Mouse (Mus musculus) CD4-positive, CD25-positive, alpha-beta regulatory T cell, adult 2 months (primary cell): Measurements from ENCODE around the gene Prr36.

Source experiments
- DNase-seq: peaks from one replicate; pipeline ENCODE4 v3.0.0-alpha.2; 2012; ENCODE audit warnings: low read depth, low spot score

Gene Prr36

GRCm38 (mm10) chr8:4205246-4206123, 11.8 kb downstream of the Prr36 start:
- DNase-seq: no peak

DNA sequence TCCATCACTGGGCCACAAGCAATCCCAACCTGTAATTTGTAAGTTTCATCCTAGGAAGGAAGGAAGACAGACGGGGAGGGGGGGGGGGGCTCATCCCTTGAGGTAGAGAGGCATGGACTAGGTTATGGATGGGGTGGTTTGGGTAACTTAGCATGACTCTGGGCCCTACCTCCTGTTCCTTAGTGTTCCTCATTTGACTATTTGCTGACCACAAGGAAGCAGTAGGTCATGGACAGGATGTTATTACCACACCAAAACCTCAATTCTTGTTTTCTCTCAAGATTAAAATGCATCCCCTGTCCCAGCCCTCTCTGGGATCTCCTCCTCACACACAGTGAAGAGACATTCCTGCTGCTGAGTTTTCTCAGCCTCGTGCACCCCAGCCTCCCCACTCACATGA, 15.9 kb downstream of the Prr36 start:
- DNase-seq: no peak

DNA sequence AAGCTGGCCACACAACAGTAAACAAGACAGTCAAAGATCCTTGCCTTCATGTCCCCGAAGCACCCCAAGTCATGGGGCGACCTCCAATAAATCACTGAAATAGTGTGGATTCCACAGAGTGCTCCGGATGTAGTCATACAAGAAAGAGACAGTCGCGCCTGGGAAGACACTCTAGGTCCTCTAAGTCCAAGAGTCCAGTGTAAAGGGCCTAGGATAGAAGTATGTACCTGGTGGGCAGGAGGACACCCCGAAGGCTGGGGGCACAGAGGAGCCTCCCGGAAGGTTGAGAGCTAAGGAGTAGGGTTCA, 23.7 kb downstream of the Prr36 start:
- no peak for DNase-seq

- DNase-seq: peak; percentile 89
Observed at GRCm38 (mm10) chr8:4192807-4193587, 24.3 kb downstream of the Prr36 start.

DNA sequence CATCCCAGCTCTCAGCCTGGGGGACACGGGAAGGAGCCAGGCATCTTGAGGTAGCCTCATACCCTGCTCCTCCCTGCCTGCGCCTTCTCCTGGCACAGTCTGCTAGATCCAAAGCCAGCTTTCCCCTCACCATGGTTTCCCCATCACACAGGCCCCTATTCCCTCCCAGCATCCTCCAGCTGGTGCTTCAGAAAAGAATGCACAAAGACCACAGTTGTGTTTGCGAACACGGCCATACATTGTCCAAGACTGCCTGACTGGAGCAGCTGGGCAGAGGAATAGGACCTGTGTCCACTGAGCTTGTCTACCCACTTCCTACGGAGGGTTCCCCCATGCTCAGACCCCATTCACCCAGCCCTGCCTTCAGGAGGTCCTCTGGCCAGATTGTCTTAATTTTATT, 25.0 kb downstream of the Prr36 start:
- DNase-seq: no peak

DNA sequence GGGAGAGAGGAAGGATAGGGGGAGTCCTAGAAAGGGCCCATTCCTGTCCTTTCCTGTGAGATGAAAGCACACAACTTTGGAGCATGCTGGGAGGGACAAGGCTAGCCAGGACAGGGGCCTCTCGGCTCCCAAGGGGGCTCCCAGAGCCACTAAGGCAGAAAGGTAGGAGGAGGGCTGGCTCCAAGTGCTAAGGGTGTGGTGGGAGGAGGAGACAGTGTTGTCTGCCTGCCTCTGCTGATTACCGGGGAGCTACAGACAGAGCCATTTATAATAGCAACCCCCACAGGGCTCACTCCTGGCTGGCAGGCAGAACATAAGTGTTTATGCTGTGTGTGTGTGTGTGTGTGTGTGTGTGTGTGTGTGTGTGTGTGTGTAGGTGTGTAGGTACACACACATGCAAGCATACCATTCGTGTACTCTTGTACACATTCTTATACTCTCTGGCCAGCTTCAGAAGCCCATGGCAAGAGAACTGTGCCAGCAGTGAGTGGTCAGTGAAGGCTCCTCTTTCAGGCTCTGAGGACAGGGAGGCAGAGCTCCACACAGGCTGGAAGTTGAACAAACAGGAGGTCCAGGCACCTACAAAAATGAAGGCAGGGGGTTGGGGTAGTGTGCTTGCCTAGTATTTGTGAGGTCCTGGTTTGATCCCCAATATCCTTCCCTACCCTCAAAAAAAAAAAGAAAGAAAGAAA, 28.1 kb downstream of the Prr36 start:
- no peak for DNase-seq

GRCm38 (mm10) chr8:4188605-4189004, 28.7 kb downstream of the Prr36 start:
- no peak for DNase-seq

DNA sequence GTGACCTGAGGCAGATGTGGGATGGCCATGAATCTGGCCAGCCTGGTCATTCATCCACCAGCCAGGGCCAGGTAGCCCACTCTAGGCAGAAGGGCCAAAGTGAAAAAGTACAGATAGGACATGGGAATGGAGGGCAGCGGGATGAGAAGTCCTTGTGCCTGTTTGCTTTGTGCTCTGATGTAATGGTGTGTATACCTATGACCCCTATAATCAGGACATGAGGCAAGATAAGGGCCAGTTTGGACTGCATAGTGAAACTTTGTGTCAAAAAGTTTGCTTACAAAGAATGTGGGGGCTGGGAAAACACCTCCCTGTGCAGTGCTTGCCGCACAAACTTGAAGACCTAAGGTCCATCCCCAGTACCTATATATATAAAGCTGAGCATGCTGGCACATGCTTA, 31.1 kb downstream of the Prr36 start:
- DNase-seq: no peak

DNA sequence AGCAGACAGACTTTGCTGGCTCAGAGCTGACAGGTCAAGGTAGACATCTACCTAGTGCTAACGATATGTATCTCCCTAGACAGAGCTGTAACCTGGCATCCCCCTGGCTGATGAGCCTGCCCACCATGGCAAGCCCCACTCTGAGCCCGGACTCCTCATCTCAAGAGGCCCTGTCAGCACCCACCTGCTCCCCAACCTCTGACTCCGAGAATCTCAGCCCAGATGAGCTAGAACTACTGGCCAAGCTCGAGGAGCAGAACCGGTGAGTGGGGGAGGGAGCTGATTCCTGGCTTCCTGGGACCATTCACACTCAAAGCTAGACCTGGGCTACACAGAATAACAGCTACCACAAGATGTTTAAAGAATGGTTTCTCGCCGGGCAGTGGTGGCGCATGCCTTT, 33.9 kb downstream of the Prr36 start:
- no peak for DNase-seq

GRCm38 (mm10) chr8:4174018-4174417, 43.2 kb downstream of the Prr36 start:
- DNase-seq: no peak

- DNase-seq: no peak
Observed at GRCm38 (mm10) chr8:4172486-4172885, 44.8 kb downstream of the Prr36 start.

- DNase-seq: no peak
Observed at GRCm38 (mm10) chr8:4167918-4168317, 49.3 kb downstream of the Prr36 start.

DNA sequence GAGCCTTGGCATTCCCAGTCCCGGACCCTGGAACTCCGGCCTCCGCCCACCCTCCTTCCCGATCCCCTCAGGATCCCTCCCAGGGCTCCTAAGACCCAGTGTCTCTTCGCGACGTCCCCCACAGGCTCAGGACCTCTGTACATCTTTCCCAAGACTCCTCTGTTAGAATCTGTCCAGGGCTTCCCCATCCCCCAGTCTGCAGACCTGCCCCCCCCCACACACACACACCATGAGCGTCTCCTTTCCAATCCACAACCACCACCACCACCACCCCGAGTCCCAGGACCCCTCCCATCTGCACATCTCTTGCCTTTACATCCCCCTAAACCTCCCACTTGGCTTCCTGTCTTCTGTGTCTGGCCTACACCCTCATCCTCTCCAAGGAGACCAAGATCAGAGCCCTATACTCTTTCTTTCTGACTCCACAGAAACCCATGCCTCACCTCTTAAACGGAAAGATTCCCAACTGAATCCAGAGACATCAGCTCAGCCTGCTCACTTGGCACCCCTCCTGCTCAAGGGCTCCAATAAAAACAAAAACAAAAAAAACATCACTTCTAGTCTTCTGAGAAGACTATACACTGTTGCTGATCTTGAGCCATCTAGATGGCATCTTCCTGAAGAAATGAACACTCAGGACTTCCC, 50.3 kb downstream of the Prr36 start:
- DNase-seq: no peak

DNA sequence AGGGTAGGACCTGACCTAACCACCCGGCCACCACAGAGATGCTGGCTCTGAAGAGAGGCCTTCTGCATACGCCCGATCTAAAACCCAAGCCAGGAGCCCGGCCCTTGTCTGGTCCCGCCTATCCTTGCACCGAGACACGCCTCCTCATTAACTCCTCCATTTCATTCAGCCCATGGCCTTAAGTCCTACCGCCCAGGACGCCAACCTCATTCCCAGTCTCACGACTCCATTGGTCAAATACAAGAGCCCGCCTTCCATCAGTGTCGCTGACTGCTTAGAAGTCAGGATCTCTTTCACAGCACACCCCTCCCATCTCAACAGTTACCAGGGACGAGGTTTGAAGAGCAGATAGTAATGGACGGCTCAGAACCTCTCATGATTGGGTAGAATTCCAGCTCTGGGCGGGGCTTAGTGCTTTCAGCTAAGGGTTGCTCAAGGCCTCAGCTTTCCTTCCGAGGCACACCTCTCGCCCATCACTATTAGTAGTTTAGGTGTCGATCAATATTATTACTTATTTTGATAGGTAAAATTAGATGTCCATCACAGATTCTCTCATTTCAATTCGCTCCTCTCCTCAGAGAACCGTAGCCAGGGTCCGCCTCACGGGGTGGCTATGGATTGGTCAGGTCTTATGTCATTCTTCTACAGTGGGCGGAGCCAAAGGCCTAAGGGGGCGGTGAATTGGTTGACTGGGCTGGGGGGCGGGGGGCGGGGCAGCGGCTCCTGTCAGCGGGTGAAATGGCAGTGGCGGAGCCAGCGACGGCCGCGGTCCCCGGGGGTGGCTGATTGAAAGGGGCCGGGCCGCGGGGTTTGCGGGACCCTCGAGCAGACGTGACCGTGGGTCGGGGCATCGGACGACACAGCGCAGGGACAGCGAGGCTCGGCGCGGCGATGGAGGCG, 51.2 kb downstream of the Prr36 start, which contains the start of gene Evi5l:
Gene Evi5l (plus strand): TSS at position 716 of the 900 bp plus-strand sequence.
- DNase-seq: peak; percentile 98

- DNase-seq: peak; percentile 45
Observed at GRCm38 (mm10) chr8:4165176-4165851, 51.9 kb downstream of the Prr36 start.

DNA sequence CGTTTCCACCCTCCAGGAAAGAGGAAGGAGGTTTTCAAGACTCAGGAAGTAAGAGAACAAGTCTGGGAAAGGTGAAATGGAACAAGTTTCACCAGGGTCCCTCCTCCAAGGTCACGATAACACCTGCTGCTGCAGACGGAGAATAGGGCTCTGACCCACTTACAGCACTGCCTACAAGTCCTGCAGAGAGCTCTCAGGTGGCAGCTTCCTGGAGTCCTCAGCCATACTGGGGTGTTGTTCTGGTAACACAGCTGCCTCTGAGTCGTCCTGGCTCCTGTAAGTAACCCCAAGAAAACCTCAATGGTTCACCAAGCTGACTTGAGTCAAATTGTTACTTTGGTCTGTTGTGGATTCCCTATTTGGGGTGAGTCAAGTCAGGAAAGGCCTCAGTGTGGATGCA, 54.5 kb downstream of the Prr36 start:
- no peak for DNase-seq
